Mouse (Mus musculus) gastrocnemius, postnatal 25 days (tissue): ENCODE data around the gene Gtf2i. TPM values are rescaled to one million over a fixed set of nuclear protein-coding genes. Genes with fewer than 3 reads are reported as not detected.
"Not testable (repeated sequence)": the region's sequence is repeated elsewhere in the genome, so short reads cannot be mapped to it uniquely, and the experiment has no call there.

ENCODE experiments used
- DNase-seq: peaks from one replicate; pipeline ENCODE4 v3.0.0; 2022
- long read RNA-seq, 2 experiments: library from polyadenylated mRNA; stranded (forward); transcript quantifications; one replicate each; pipeline ENCODE4 v2.0.0; 2021
- total RNA-seq, 2 experiments: library from RNA; stranded (reverse); gene quantifications; 1 replicate in 1 of 2; 2 replicates in 1 of 2; pipeline ENCODE4 v1.2.3; 2021

Gene Gtf2i
- 100 to 1,000 TPM; 102 to 106 TPM for total RNA-seq
- long read RNA-seq, experiment 1, full-length matches to known transcripts = 5 of 72 reads
- long read RNA-seq, experiment 1, partial matches to known transcripts = 34 of 72 reads
- long read RNA-seq, experiment 1, other reads (novel, unspliced or antisense) = 33 of 72 reads
- long read RNA-seq, experiment 2, full-length matches to known transcripts = 6 of 101 reads
- long read RNA-seq, experiment 2, partial matches to known transcripts = 51 of 101 reads
- long read RNA-seq, experiment 2, other reads (novel, unspliced or antisense) = 44 of 101 reads

GRCm38 (mm10) chr5:134314688-134315622, at the start of gene Gtf2i:
Gene Gtf2i (minus strand): TSS chr5:134314760.
- DNase-seq = peak; percentile 97

GRCm38 (mm10) chr5:134359101-134359500, 44.5 kb upstream of the Gtf2i start:
- no peak for DNase-seq

GRCm38 (mm10) chr5:134355372-134355771, 40.8 kb upstream of the Gtf2i start:
- not testable (repeated sequence) for DNase-seq

- DNase-seq = no peak
Measured at GRCm38 (mm10) chr5:134353117-134353516, 38.6 kb upstream of the Gtf2i start.

GRCm38 (mm10) chr5:134352527-134353001, 38.0 kb upstream of the Gtf2i start:
- peak; percentile 28 for DNase-seq

- DNase-seq = peak; percentile 67
Measured at GRCm38 (mm10) chr5:134350660-134351059, 36.1 kb upstream of the Gtf2i start.

- no peak for DNase-seq
Measured at GRCm38 (mm10) chr5:134347066-134347465, 32.5 kb upstream of the Gtf2i start.

- no peak for DNase-seq
Measured at GRCm38 (mm10) chr5:134345449-134345848, 30.9 kb upstream of the Gtf2i start.

- no peak for DNase-seq
Measured at GRCm38 (mm10) chr5:134344076-134344475, 29.5 kb upstream of the Gtf2i start.

GRCm38 (mm10) chr5:134343530-134343929, 29.0 kb upstream of the Gtf2i start:
- DNase-seq = not testable (repeated sequence)

- peak; percentile 9 for DNase-seq
Measured at GRCm38 (mm10) chr5:134342503-134343205, 28.1 kb upstream of the Gtf2i start.

- no peak for DNase-seq
Measured at GRCm38 (mm10) chr5:134341721-134342120, 27.2 kb upstream of the Gtf2i start.

- DNase-seq = no peak
Measured at GRCm38 (mm10) chr5:134341321-134341720, 26.8 kb upstream of the Gtf2i start.

- DNase-seq = no peak
Measured at GRCm38 (mm10) chr5:134340101-134340522, 25.6 kb upstream of the Gtf2i start.

- DNase-seq = not testable (repeated sequence)
Measured at GRCm38 (mm10) chr5:134337012-134337411, 22.5 kb upstream of the Gtf2i start.

GRCm38 (mm10) chr5:134332743-134333142, 18.2 kb upstream of the Gtf2i start:
- no peak for DNase-seq

GRCm38 (mm10) chr5:134330082-134330481, 15.5 kb upstream of the Gtf2i start:
- DNase-seq = no peak

GRCm38 (mm10) chr5:134329311-134329710, 14.8 kb upstream of the Gtf2i start:
- no peak for DNase-seq

- DNase-seq = no peak
Measured at GRCm38 (mm10) chr5:134328482-134329001, 14.0 kb upstream of the Gtf2i start.

- DNase-seq = no peak
Measured at GRCm38 (mm10) chr5:134325856-134326566, 11.5 kb upstream of the Gtf2i start.

GRCm38 (mm10) chr5:134323869-134324268, 9.3 kb upstream of the Gtf2i start:
- no peak for DNase-seq
